Mouse (Mus musculus) layer of hippocampus, adult 9-11 months (tissue): ENCODE data around the gene Lrp11.
A peak's percentile ranks its signal among the peaks of the same experiment; 100 is the strongest.

ENCODE experiments used
- DNase-seq: peaks from one replicate; pipeline ENCODE4 v3.0.0; 2022

Lrp11 gene

GRCm38 (mm10) chr10:7623861-7624518, 34.4 kb downstream of the Lrp11 start:
- no peak for DNase-seq

DNA sequence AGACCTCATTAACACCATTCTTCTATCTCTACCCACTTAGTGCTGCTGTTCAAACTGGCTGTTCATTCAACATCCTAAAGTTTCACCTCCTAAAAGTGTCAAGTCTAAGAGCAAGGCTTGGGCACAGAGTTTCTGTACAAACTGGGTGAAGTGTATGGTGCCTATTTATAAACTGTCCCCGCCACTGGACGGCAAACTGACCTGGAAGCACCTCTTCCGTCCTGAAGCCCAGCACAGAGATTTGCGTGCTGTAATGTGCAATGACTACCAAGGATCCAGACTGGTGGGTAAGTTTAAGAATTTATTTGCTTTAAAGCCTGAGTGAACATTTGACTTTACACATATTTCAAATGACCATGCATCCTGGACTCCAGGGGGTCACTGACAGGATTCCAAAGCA, 39.5 kb downstream of the Lrp11 start:
- no peak for DNase-seq

- no peak for DNase-seq
These were observed 40.7 kb downstream of the Lrp11 start for GRCm38 (mm10) chr10:7630286-7630685.

DNA sequence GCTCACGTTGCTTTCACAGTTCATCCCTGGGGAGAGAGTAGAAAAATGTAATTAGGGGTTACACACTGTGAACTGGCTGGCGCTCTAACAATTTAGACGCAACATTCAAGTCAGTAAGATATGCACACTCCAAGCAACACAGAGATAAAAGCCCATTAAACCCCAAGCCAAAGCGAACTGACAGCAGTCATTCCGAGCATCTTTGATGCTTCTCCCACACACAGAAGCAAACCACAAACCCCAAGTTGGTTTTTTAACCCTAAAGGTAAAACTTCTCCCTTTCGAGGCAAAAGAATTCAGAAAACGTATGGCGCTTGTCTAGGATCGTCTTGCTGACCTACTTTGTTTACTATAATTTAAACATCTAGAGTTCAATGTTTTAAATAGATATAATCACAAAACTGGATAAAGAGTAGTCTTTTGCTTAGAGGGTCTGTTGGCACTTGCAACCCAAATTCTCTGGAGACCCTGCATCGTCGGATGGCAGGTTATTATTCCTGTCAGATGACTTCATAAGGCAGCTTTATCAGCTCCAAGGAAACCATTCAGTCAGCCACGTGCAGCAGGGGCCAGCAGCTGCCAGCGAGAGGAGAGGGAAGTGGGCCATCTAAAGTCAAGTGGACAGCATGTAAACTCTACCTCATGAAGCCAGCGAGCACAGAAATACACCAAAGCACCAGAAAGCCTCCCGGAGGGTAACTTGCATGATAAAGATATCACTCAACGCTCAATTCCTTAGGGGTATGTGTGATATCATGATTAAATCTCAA, 41.5 kb downstream of the Lrp11 start:
- DNase-seq = no peak

DNA sequence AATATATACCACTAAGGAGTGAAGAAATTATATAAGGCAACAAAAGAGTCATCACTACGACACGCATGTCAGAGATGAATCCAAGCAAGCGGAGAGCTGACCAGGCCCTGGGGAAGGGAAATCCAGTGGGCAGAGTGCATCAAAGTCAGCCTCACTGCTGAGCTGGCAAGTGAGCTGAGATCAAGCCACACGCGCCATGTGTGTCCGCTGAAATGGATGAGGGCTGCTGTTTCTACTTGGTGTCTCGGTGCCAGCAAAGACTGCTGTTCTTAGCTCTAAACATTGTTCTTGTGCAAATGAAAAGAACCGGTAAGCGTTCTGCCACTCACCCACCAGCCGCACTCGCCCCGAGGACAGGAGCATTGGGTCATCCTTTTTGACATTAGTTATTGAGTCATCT, 50.8 kb downstream of the Lrp11 start:
- DNase-seq = no peak

GRCm38 (mm10) chr10:7645911-7646310, 56.3 kb downstream of the Lrp11 start:
- no peak for DNase-seq

DNA sequence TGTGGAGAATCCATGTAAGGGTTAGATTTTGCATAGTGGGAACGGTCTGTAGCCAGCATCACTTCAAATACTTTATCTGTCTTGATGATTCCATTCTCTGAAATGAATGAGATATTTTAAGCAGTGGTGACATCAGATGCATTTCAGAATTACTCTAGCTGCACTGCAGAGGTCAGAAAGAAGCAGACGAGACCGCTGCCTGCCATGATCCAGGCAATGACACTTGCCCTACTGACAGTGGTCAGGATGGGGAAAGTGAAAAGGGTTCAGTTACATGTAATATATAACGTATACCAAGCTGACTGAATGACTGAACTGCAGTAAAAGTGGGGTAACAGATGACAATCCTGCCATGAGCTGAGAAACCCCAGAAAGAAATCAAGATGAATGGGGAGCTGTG, 59.5 kb downstream of the Lrp11 start:
- DNase-seq = no peak

- DNase-seq = no peak
These were observed 61.5 kb downstream of the Lrp11 start for GRCm38 (mm10) chr10:7651057-7651456.

GRCm38 (mm10) chr10:7662471-7663141, 73.0 kb downstream of the Lrp11 start:
- no peak for DNase-seq

- DNase-seq = peak; percentile 88
These were observed 73.8 kb downstream of the Lrp11 start for GRCm38 (mm10) chr10:7663159-7664026.

DNA sequence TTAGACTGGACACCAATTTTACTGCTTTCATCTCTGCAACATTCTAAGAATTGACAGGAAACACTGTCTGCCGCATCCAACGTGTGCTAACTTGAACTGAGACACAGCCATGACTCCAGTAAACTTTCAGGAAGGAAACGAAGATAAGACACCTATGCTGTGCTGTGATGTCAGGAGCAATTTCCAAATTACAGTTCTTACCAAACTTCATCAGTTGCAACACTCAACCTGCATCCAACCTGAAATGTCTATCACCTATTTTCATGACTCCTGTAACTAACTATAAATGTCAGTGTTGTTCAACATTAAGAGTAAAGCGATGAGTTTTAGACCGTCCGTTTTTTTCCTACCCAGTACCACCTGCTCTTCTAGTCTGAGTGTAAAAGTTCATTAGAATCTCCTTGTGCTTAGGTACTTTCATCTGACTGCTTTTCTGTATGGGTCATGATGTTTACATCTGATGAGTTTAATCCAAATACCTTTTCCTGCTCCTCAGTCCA, 74.5 kb downstream of the Lrp11 start:
- no peak for DNase-seq

GRCm38 (mm10) chr10:7664889-7665288, 75.3 kb downstream of the Lrp11 start:
- no peak for DNase-seq

DNA sequence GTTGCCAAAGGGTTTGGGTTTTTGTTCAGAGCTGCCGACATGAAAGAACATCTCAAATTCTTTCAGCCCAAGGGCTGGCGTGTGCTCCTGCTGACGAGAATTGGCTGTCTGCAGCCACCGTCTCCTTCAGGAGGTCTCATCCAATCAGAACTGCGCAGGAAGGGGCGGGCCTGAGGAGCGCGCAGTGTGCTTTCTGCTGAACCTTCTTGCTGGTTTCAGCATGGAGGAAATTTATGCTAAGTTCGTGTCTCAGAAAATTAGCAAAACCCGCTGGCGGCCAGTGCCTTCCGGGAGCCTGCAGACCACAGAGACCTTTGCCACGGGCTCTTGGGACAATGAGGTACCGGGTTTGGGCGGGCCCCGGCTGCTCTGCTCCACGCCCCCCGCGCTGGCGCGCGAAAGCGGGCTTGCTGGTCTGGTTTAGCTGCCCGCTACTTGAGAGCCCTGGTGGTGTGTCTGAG, 77.8 kb downstream of the Lrp11 start, which contains the start of gene Nup43:
TSS of gene Nup43 (plus strand) at position 162 of the 461 bp plus-strand sequence.
- peak; percentile 88 for DNase-seq

DNA sequence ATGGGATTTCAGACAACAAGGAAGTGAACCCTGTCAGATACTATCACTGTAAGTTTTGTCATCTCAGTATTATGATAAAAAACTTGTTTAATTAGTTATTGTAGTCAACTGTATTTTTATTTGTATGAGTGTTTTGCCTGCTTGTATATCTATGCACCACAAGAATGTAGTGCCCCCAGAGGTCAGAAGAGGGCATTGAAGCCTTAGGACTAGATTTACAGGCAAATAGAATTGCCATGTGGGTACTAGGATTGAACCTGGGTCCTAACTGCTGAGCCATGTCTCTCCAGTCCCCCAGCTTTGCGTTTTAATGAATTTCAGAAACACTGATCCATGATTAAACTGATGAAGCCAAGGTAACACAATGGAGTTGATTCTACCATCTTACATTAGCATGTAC, 84.1 kb downstream of the Lrp11 start:
- no peak for DNase-seq
